Mouse (Mus musculus): ENCODE measurements around the gene Olfr1360.
A peak's percentile ranks its signal among the peaks of the same experiment; 100 is the strongest.
"Not testable (repeated sequence)": the region's sequence is repeated elsewhere in the genome, so short reads cannot be mapped to it uniquely, and the experiment has no call there.

The Olfr1360 gene

DNA sequence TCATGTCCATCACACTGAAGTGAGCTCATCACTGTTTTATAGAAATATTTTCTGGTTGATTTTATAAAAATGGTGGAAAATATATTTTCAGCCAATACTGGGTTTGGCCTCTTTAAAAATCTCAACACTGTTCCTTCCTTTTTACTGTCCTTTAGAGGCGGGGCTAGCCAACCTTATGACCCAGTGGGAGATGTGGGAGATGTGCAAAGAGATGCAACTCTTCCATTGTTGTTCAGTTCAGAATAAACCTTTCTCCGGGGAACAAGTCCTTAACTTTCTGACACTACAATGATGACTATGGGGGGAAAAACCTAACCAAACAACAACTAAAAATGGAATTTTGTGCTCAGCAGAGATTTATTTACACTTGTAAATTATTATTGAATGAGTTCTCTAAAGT is at the start of gene Olfr1360:
Gene Olfr1360, minus strand, starts transcription at position 101 of the 400 bp plus-strand sequence.
- no peaks in the 10 kb centered on the region for H3K36me3 ChIP-seq (ENCODE audit: control insufficient read depth, insufficient read depth, low read length, poor library complexity, severe bottlenecking)
- H3K27me3 ChIP-seq (ENCODE audit: control insufficient read depth, insufficient read depth, low read length, poor library complexity, severe bottlenecking) = no peaks in the 10 kb centered on the region
- DNase-seq (ENCODE audit: low read depth, low spot score) = no peak

GRCm38 (mm10) chr13:21722993-21723836 is 46.0 kb upstream of the Olfr1360 start:
- Histone ChIP-seq H3K27me3 (ENCODE audit: control insufficient read depth, insufficient read depth, low read length, poor library complexity, severe bottlenecking) (no peaks in the 10 kb centered on the region), H3K36me3 (ENCODE audit: control insufficient read depth, insufficient read depth, low read length, poor library complexity, severe bottlenecking) (no peaks in the 10 kb centered on the region)
- DNase-seq (ENCODE audit: low read depth, low spot score) = peak; percentile 39

DNA sequence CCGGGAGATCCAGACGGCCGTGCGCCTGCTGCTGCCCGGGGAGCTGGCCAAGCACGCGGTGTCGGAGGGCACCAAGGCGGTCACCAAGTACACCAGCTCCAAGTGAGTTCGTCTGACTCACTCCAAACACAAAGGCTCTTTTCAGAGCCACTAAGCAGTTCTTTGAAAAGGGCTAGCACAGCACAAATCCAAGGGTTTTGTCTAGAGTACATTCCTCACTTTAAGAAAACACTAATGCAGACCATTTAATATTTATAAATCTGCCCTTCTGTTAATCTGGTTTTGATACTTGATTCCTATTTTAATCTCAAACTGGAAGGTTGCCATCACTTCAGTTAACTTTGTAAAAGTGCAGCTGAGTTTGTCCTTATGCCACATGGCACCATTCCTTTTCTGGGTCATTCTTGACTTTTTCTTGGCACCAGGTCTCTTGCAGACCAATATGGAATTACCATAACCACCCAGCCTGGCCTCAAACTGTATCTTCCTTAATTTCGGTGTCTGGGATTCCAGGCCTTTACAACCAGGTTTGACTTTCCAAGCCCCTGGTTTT is 45.2 kb upstream of the Olfr1360 start:
- Histone ChIP-seq H3K27me3 (ENCODE audit: control insufficient read depth, insufficient read depth, low read length, poor library complexity, severe bottlenecking) (no peaks in the 10 kb centered on the region), H3K36me3 (ENCODE audit: control insufficient read depth, insufficient read depth, low read length, poor library complexity, severe bottlenecking) (no peaks in the 10 kb centered on the region)
- DNase-seq (ENCODE audit: low read depth, low spot score) = no peak

DNA sequence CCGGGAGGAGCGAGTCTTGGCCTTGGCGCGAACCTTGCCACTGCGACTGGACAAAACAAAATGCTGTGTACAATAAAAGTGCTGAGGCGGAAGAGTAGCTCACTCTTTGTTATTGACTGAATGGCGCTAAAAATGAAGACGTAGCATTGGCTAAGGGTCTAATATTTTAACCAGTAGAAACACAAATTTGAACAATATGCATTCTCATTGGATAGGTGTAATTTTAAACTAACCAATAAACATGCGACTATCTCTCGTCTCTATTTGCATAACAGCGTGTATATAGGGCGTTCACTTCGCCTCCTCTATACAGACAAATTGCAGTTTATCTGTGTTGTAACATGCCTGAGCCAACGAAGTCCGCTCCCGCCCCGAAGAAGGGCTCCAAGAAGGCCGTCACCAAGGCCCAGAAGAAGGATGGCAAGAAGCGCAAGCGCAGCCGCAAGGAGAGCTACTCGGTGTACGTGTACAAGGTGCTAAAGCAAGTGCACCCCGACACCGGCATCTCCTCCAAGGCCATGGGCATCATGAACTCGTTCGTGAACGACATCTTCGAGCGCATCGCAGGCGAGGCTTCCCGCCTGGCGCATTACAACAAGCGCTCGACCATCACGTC is 44.7 kb upstream of the Olfr1360 start, which contains the start of gene Hist1h2bm:
Gene Hist1h2bm, plus strand, starts transcription at position 288 of the 616 bp plus-strand sequence.
- DNase-seq (ENCODE audit: low read depth, low spot score) = peak; percentile 92

DNA sequence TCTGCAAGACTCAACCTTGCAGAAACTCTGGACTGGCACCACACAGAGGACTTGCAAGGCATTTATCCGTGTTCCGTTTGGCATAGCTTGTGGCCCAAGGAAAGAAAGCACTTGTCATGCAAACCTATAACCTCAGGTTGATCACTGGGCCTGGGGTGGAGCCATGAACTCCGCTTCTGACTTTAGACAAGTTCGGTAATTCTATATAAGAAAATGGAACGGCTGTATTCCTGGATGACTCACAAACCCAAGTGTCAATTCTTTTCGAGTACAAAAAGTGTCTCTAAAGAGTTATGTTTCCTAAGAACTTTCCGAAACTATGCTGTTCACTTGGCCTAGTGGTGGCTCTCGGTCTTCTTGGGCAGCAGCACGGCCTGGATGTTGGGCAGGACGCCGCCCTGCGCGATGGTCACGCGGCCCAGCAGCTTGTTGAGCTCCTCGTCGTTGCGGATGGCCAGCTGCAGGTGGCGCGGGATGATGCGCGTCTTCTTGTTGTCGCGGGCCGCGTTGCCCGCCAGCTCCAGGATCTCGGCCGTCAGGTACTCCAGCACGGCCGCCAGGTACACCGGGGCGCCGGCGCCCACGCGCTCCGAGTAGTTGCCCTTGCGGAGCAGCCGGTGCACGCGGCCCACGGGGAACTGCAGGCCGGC is 44.0 kb upstream of the Olfr1360 start:
- peak; percentile 16 for DNase-seq (ENCODE audit: low read depth, low spot score)
- not testable (repeated sequence) for H3K27me3 ChIP-seq (ENCODE audit: control insufficient read depth, insufficient read depth, low read length, poor library complexity, severe bottlenecking); H3K36me3 ChIP-seq (ENCODE audit: control insufficient read depth, insufficient read depth, low read length, poor library complexity, severe bottlenecking)

More for the DNA sequence above, 44.7 kb upstream of the Olfr1360 start, which contains the start of gene Hist1h2bm:
- H3K36me3 ChIP-seq (ENCODE audit: control insufficient read depth, insufficient read depth, low read length, poor library complexity, severe bottlenecking); H3K27me3 ChIP-seq (ENCODE audit: control insufficient read depth, insufficient read depth, low read length, poor library complexity, severe bottlenecking): not testable (repeated sequence)

DNA sequence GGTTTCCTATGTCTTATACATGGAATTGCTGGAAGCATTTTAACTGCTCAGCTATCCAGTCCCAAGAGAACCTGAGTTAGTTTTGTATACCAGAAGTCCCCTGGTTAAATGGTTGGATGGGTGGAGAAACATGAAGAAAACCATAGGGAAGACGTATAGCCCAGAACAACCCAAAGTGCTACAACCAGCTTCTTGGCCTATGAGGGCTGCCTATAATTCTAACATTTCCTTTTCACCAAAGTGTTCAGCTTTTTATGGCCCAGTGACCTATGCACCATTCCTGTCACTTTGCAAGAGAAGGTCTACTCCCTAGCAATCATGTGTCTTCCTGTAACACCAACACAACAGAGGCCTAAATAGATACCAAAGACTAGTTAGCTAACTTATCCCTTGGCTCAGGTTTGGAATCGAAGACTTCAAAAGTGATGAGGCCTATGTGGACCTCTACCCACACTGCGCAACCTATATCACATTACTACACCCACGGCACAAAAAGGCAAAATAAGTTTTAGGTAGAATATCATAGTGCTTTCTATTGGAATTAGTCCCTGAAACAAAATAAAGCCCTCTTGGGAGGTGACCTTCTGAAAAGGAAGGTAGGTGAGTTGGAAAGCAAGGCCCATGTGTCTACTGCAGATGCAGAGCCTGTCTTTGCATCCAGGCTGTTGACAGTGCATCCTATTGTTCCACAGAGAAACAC is 41.3 kb upstream of the Olfr1360 start:
- no peak for DNase-seq (ENCODE audit: low read depth, low spot score)
- no peaks in the 10 kb centered on the region for H3K36me3 ChIP-seq (ENCODE audit: control insufficient read depth, insufficient read depth, low read length, poor library complexity, severe bottlenecking)

DNA sequence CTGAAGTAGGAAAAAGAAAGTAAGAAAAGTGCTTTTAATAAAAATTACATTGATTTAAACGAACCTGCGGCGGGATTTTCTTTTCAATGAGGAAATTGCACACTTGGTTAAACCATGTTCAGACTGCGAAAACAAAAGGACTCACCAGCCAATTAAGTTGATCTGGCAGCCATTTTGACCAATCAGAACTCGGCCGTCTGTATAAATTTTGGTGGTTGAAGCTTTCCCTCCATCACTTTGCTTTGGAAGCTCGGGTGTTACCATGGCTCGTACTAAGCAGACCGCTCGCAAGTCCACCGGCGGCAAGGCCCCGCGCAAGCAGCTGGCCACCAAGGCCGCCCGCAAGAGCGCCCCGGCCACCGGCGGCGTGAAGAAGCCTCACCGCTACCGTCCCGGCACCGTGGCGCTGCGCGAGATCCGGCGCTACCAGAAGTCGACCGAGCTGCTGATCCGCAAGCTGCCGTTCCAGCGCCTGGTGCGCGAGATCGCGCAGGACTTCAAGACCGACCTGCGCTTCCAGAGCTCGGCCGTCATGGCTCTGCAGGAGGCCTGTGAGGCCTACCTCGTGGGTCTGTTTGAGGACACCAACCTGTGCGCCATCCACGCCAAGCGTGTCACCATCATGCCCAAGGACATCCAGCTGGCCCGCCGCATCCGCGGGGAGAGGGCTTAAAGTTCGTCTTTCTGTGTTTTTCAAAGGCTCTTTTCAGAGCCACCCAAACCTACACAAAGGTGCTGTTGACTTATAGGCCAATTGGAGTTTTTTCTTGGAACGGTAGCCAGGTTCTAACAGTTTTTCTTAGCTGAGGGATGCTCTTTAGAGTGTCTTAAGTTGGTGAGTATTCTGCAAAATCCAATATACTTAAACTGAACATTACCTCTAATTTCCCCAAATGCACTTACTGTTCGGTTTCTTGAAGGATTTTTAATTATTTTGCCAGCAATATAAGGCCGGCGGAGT is 40.5 kb upstream of the Olfr1360 start, which contains the start of gene Hist1h3h:
Gene Hist1h3h, plus strand, starts transcription at position 263 of the 961 bp plus-strand sequence.
- H3K27me3 ChIP-seq (ENCODE audit: control insufficient read depth, insufficient read depth, low read length, poor library complexity, severe bottlenecking); H3K36me3 ChIP-seq (ENCODE audit: control insufficient read depth, insufficient read depth, low read length, poor library complexity, severe bottlenecking): not testable (repeated sequence)
- DNase-seq (ENCODE audit: low read depth, low spot score) = peak; percentile 94

More for the DNA sequence above, 41.3 kb upstream of the Olfr1360 start:
- H3K27me3 ChIP-seq (ENCODE audit: control insufficient read depth, insufficient read depth, low read length, poor library complexity, severe bottlenecking) = no peaks in the 10 kb centered on the region

- not testable (repeated sequence) for H3K36me3 ChIP-seq (ENCODE audit: control insufficient read depth, insufficient read depth, low read length, poor library complexity, severe bottlenecking); H3K27me3 ChIP-seq (ENCODE audit: control insufficient read depth, insufficient read depth, low read length, poor library complexity, severe bottlenecking)
- DNase-seq (ENCODE audit: low read depth, low spot score) = peak; percentile 79
These were observed 39.6 kb upstream of the Olfr1360 start for GRCm38 (mm10) chr13:21716540-21717391.

GRCm38 (mm10) chr13:21715864-21716539 is 38.8 kb upstream of the Olfr1360 start, which contains the start of the genes Hist1h2bl and Hist1h2ai:
Hist1h2bl (minus strand) TSS chr13:21716143.
Hist1h2ai (plus strand) TSS chr13:21716422.
- H3K27me3 ChIP-seq (ENCODE audit: control insufficient read depth, insufficient read depth, low read length, poor library complexity, severe bottlenecking); H3K36me3 ChIP-seq (ENCODE audit: control insufficient read depth, insufficient read depth, low read length, poor library complexity, severe bottlenecking): not testable (repeated sequence)
- DNase-seq (ENCODE audit: low read depth, low spot score) = peak; percentile 95

DNA sequence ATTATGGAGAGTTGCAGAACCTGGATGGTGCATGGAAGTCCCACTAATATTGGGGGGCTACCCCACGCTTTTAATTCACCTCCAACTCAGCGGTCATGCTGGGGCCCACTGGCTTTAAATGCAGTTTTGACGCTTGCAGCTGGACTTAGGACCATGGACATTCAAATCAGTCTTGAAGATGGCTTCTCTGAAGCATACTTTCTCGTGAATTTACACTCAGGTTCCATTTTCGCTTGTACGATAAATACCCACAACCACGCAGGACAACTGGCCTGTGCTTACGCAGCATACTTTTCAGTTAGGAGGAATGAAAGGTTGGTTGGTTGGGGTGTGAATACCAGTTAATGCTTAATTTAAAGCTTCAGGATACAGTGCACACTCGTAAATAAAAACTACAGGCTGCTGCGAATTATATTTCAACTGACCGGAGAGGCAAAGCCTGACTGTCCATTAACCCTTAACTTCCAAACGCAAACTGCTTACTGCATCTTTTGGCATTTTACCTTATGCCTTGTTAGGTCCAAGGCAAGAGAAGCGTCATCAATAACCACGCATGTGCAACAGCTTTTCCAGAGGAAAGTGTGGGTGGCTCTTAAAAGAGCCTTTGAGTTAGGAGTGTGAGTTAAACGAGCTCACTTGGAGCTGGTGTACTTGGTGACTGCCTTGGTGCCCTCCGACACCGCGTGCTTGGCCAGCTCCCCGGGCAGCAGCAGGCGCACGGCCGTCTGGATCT is 38.1 kb upstream of the Olfr1360 start:
- peak; percentile 27 for DNase-seq (ENCODE audit: low read depth, low spot score)
- no peaks in the 10 kb centered on the region for H3K36me3 ChIP-seq (ENCODE audit: control insufficient read depth, insufficient read depth, low read length, poor library complexity, severe bottlenecking)
- no peaks in the 10 kb centered on the region for H3K27me3 ChIP-seq (ENCODE audit: control insufficient read depth, insufficient read depth, low read length, poor library complexity, severe bottlenecking)

DNA sequence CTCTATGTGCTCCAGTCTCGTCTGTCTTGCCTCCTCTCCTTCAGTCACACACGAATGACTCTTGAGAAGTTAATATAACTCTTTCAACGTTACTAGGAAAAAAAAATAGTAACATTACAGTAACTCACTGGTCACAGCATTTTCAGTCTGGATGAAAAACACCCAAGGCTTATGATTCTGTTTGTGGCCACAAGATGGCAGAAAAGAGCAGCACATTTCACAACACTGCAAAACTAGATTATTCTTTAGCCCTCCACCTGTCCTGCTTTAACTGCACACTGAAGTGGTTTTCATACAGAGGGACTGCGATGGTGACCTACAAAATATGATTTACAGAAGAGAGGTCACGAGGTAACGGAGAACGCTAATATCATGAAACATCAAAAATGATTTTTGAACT is 37.5 kb upstream of the Olfr1360 start:
- peak; percentile 89 for DNase-seq (ENCODE audit: low read depth, low spot score)
- no peaks in the 10 kb centered on the region for H3K27me3 ChIP-seq (ENCODE audit: control insufficient read depth, insufficient read depth, low read length, poor library complexity, severe bottlenecking)
- H3K36me3 ChIP-seq (ENCODE audit: control insufficient read depth, insufficient read depth, low read length, poor library complexity, severe bottlenecking) = no peaks in the 10 kb centered on the region

- Histone ChIP-seq H3K36me3 (ENCODE audit: control insufficient read depth, insufficient read depth, low read length, poor library complexity, severe bottlenecking) (no peaks in the 10 kb centered on the region), H3K27me3 (ENCODE audit: control insufficient read depth, insufficient read depth, low read length, poor library complexity, severe bottlenecking) (no peaks in the 10 kb centered on the region)
- DNase-seq (ENCODE audit: low read depth, low spot score) = no peak
These were observed 34.5 kb upstream of the Olfr1360 start for GRCm38 (mm10) chr13:21711698-21712097.
